Mouse (Mus musculus): ENCODE measurements at regions not wholly inside any gene's neighbourhood (a gene's known extent, or its start where the extent isn't known, plus 50 kb on each side); places are given as distances from the start of the nearest gene placed in this dataset.

DNA sequence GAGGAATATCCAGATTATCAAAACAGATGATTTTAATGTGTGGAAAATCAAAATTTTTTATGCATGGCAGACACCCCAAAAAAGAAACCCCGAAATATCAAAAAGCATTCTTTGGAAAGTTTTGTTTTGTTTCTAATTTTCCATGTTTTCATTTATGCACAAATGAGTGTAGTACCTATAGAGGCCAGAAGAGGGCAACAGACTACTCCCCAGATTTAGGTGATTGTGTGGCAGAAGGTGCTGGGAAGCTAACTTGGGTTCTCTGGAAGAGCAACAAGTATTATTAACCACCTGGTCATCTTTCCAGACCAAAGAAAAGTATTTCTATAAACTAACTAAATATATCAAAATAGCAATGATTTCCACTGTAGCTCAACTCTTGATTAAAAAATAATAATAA is 137.2 kb downstream of the Cdc5l start:
- TF ChIP-seq CTCF (IDR thresholded peaks at IDR 0.05; ENCODE audit: borderline replicate concordance, extremely low read depth, insufficient read depth, insufficient read length) (peak; percentile 36; the same call in 1 of the 2 replicates), POLR2A (IDR thresholded peaks at IDR 0.05; ENCODE audit: borderline replicate concordance, extremely low read depth, insufficient read depth, insufficient read length, poor library complexity, severe bottlenecking) (no peak)
